Mouse (Mus musculus) neutrophil, adult 5-6 weeks (primary cell): ENCODE measurements around the gene Baiap2l2. TPM values are rescaled to one million over a fixed set of nuclear protein-coding genes. Genes with fewer than 3 reads are reported as not detected.

Experiments used
- ATAC-seq: fragments of 151-379, 151-347 bp; 2 replicates; pipeline ENCODE4 v1.8.0; 2017; ENCODE audit warnings: mild to moderate bottlenecking, moderate TSS enrichment; ENCODE audit not compliant: insufficient number of reproducible peaks, poor library complexity, low FRiP score, severe bottlenecking; ENCODE audit errors: extremely low read depth
- total RNA-seq: library from RNA; stranded (forward); fragments of 200-1000 nt; gene quantifications from 2 replicates; pipeline ENCODE4 v1.2.3, GENCODE M21; 2017

The Baiap2l2 gene
- total RNA-seq, 1 experiment from 2014 or later: not detected

GRCm38 (mm10) chr15:79268521-79268920 lies 16.8 kb downstream of the Baiap2l2 start:
- no peak for ATAC-seq

- ATAC-seq: no peak
Measured at GRCm38 (mm10) chr15:79265384-79265783, 20.0 kb downstream of the Baiap2l2 start.

DNA sequence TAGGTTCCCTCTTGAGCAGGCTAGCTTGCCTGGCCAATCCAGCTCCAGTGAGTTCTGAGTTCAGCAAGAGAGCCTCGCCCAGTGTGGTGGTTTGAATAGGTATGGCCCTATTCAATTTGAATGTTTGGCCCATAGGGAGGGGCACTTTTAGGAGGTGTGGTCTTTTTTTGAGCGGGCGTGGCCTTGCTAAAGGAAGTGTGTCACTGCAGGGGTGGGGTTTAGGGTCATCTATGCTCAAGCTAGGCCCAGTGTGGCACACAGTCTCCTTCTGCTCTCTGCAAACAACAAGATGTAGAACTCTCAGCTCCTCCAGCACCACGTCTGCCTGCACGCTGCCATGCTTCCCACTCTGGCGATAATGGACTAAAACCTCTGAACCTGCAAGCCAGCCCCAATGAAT lies 21.6 kb downstream of the Baiap2l2 start:
- no peak for ATAC-seq

DNA sequence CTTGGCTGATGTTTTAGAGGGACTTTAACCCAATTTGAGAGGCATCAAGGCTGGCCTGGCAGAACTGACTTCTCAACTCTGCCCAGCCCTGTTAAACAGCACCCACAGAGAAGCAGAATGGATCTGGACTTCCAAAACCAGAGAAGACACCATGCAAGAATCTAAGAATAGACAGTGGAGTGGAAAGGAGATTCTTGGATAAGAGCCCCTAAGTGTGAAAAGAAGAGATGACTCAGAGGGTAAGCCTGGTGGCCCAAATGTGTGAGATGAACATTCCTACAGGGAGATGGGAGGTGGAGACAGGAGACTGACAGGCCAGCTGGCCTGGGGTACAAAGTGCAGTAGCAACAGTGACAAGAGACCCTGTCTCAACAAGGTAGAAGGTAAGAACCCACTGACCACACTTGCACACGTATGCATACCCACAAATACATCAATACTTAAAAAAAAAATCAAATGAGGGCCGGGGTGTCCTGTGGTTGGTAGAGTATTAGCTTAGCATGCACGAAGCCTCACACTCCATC lies 22.5 kb downstream of the Baiap2l2 start:
- no peak for ATAC-seq

- ATAC-seq: no peak
Measured at GRCm38 (mm10) chr15:79262375-79262774, 23.0 kb downstream of the Baiap2l2 start.

DNA sequence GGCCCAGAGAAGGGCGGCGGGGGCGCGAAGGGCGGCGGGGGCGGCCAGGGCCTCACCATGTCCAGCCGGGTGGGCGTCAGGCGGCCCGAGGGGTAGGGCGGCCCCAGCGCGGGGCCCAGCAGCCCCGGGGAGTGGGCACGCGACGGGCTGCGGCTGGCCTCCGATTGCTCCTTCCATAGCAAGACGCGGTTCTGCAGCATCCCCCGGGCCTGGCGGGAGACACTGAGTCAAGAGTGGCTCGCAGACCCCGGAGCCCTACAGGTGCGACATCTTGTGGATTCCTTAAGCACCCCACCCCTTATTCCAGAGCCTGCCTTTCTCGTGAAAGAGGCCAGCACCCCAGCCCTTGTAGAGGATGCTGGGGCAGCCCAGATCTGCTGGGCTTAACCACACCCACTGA lies 23.6 kb downstream of the Baiap2l2 start:
- ATAC-seq: no peak

- ATAC-seq: no peak
Measured at GRCm38 (mm10) chr15:79261095-79261725, 24.1 kb downstream of the Baiap2l2 start.

DNA sequence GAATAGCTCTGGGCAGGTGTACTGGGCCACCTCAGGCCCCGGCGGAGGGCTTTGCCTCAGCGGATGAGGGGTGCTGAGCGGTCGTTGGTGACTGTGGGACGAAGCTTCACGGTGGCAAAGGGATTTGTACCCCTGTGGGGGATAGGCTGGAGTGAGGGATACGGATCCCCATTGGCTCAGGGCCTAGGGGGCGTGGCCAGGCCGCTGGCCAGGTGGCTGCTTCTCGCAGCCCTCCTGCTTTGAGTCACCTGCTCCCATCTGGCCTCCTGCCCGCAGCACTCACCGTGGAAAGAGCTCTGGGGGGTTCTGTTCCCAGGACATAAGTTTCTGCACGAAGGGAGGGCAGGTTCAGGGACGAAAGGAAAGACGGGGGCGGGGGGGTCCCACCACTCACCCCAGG lies 26.8 kb downstream of the Baiap2l2 start:
- ATAC-seq: no peak

DNA sequence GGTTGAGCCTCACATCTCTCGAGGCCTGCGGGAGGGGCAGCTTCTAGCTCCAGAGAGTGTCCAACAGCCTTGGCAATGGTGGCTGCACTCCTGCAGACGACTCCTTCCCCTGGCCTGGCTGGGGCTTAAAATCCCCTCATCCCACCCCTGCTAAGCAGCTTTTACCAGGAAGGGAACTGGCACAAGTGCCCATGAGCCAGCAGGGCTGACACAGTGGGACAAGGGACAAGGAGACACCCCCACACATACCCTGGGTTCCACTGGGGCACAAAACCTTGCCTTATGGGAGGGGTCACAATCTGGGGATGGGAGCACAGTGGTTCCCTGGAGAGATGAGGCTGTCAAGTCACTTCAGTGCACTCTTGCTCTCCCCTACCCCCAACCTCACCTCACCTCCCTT lies 30.7 kb downstream of the Baiap2l2 start, which contains the start of gene Slc16a8:
Gene Slc16a8, minus strand, starts transcription at position 101 of the 400 bp plus-strand sequence.
- no peak for ATAC-seq

- no peak for ATAC-seq
Measured at GRCm38 (mm10) chr15:79252580-79252979, 32.8 kb downstream of the Baiap2l2 start.

- ATAC-seq: no peak
Measured at GRCm38 (mm10) chr15:79251781-79252491, 33.4 kb downstream of the Baiap2l2 start.

DNA sequence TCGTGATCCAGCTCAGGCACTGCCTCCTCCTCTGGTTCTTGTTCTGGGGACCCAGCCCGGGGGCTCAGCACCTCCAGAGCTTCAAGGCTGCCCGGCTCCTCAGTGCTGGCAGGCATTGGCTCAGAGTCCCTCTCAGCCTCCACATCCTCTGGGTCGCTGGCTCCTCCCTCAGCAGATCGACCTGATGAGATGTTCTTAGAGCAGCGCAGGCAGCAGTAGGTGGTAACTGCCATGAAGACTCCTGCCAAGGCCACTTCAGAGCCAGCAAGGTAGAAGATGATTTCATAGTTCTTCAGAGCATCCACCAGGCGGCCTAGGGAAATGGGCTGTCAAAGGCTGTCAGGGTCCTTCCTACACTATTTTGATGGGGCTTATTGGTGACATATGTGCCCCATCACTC lies 34.2 kb downstream of the Baiap2l2 start:
- ATAC-seq: no peak

- no peak for ATAC-seq
Measured at GRCm38 (mm10) chr15:79250236-79250635, 35.1 kb downstream of the Baiap2l2 start.

DNA sequence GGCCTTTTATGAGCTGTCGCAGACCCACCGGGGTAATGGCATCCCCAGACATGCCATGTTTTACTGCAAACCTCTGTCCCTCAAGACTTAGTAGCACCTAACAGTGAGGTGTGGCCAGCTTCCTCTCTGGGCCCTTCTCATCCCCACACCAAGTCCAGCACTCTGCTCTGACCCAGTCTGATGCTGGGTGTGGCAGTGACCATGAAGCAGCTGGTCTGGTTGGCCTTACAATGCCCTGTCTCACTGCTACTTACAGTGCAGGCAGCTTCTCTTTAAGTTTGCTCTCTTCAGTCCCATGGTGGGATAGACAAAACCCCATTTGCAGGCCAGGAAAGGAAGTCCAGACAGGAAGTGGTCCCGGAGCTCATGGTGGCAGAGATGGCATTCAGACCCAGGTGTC lies 40.0 kb downstream of the Baiap2l2 start:
- no peak for ATAC-seq

GRCm38 (mm10) chr15:79244071-79244893 lies 41.1 kb downstream of the Baiap2l2 start:
- ATAC-seq: no peak

DNA sequence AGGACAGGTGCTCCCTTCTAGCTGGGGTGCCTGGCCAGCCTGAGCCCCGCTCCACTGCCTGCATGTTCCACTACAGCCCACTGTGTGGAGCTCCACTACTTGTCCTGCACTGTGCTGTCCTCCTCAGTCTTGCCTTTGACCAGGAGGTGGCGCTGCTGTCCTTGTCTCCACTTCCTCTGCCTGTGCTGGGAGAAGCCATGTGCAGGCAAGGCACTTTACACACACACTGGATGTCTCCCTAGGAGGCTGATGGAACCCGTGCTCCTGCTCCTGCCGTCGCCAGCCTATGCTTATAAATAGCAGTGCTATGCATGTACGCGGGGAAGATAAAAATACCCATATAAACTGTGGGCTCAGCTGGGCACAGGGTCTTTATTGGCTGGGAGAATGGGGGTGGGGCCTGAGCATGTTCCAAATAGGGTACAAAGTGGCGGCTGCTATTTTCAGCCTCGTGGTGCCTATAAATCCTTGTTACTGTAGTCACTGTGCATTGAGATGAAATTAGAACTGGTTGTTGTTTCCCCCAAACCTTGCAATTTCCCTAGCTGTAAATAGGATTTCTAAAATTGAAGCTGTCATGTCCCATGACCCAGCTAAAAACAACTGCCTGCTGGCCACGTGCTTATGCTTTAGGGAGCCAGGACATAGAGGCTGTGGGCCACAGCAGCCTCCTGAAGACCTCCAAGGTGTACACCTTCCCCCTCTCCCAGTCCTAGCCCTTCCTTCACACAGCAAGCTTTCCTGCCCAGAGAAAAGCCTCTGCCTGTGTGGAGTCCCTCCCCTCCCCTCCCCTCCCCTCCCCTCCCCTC lies 41.9 kb downstream of the Baiap2l2 start:
- ATAC-seq: peak; percentile 94

- no peak for ATAC-seq
Measured at GRCm38 (mm10) chr15:79242574-79243233, 42.6 kb downstream of the Baiap2l2 start.

GRCm38 (mm10) chr15:79238036-79238435 lies 47.3 kb downstream of the Baiap2l2 start:
- ATAC-seq: no peak
